Mouse (Mus musculus): ENCODE results near the gene Prpsap2. TPM values are rescaled to one million over a fixed set of nuclear protein-coding genes. Genes with fewer than 3 reads are reported as not detected.

Gene Prpsap2
- polyA plus RNA-seq, 1 experiment from 2014 or later = 8.6 TPM

DNA sequence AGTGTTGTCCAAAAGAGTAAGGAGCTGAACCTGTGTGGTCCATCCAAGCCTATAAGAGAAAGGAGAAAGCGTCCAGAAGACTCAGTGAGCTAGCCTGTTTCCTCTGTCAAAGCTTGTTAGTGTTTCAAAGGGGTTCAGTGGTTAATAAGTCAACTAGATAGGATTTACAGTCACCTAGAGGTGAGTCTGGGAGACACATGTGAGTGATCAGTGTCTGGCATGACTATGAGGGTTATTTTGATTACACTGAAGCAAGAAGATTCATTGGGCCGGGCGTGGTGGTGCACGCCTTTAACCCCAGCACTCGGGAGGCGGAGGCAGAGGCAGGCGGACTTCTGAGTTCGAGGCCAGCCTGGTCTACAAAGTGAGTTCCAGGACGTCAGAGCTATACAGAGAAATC is 16.1 kb downstream of the Prpsap2 start:
- no peak overlapping the region for H3K4me2 ChIP-seq
- DNase-seq = no peak
- H3K27me3 ChIP-seq = no peaks in the 10 kb centered on the region
- WGBS (ENCODE audit: insufficient replicate concordance) = 81% methylated on average over 9 of the region's 9 CpGs
- no peak overlapping the region for H3K27ac ChIP-seq
- H3K36me3 ChIP-seq = peaks cover 20% of the 10 kb centered on the region
- H3K9ac ChIP-seq = no peak overlapping the region
- no peaks in the 10 kb centered on the region for H3K9me3 ChIP-seq (replicated peaks)
- no peak overlapping the region for H3K4me3 ChIP-seq (replicated peaks)
- ATAC-seq (ENCODE audit: low read depth) = no peak
- no peaks in the 10 kb centered on the region for H3K4me1 ChIP-seq (replicated peaks)

DNA sequence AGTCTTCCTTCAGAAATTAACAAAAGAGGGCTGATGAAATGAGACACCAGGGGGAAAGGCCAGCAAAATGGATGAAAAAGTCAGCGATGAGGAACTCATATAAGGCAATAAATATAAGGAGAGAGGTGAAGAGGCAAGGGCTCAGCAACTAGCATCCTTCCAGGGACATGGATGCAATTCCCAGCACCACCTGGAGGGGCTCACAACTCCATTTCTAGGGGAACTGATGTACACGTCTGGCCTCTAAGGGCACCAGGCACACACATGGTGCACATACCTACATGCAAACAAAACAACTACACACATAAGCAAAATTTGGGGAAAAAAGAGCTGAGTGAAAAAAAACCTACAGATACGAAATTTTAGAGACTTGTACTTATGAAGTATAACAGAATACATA is 17.4 kb downstream of the Prpsap2 start:
- H3K27me3 ChIP-seq = no peaks in the 10 kb centered on the region
- no peak overlapping the region for H3K27ac ChIP-seq
- H3K4me3 ChIP-seq (replicated peaks) = no peak overlapping the region
- DNase-seq = no peak
- ATAC-seq (ENCODE audit: low read depth) = no peak
- H3K9ac ChIP-seq = no peak overlapping the region
- H3K4me1 ChIP-seq (replicated peaks) = no peaks in the 10 kb centered on the region
- peaks cover 29% of the 10 kb centered on the region for H3K36me3 ChIP-seq
- H3K9me3 ChIP-seq (replicated peaks) = no peaks in the 10 kb centered on the region
- 48% methylated on average over 3 of the region's 3 CpGs for WGBS (ENCODE audit: insufficient replicate concordance)
- H3K4me2 ChIP-seq = no peak overlapping the region

- H3K4me2 ChIP-seq = no peak overlapping the region
- no peak overlapping the region for H3K9ac ChIP-seq
- no peak for DNase-seq
- no peak overlapping the region for H3K4me3 ChIP-seq (replicated peaks)
- no peaks in the 10 kb centered on the region for H3K4me1 ChIP-seq (replicated peaks)
- H3K36me3 ChIP-seq = peaks cover 33% of the 10 kb centered on the region
- WGBS (ENCODE audit: insufficient replicate concordance) = 72% methylated on average over 3 of the region's 3 CpGs
- no peaks in the 10 kb centered on the region for H3K9me3 ChIP-seq (replicated peaks)
- H3K27ac ChIP-seq = no peak overlapping the region
- ATAC-seq (ENCODE audit: low read depth) = no peak
- no peaks in the 10 kb centered on the region for H3K27me3 ChIP-seq
Observed at GRCm38 (mm10) chr11:61743768-61744167, 18.1 kb downstream of the Prpsap2 start.

DNA sequence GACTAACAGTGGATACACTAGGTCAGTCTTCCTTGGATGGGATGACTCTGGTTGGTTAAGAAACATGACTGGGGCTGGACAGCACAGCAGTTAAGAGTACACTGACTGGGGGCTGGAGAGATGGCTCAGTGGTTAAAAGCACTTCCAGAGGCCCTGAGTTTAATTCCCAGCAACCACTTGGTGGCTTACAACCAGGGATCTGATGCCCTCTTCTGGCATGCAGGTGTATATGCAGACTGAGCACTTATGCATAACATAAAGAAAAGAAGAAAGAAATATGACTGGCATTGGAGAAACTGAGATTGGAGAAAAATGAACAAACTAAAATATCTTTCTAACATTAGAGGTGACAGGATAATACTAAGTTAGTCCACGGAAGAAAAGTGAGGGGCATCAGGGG is 21.4 kb downstream of the Prpsap2 start:
- H3K27ac ChIP-seq = no peak overlapping the region
- H3K4me1 ChIP-seq (replicated peaks) = no peaks in the 10 kb centered on the region
- H3K27me3 ChIP-seq = no peaks in the 10 kb centered on the region
- no peak overlapping the region for H3K9ac ChIP-seq
- peaks cover 50% of the 10 kb centered on the region for H3K36me3 ChIP-seq
- DNase-seq = no peak
- H3K4me3 ChIP-seq (replicated peaks) = no peak overlapping the region
- no peak overlapping the region for H3K4me2 ChIP-seq
- no peak for ATAC-seq (ENCODE audit: low read depth)
- no peaks in the 10 kb centered on the region for H3K9me3 ChIP-seq (replicated peaks)
- WGBS (ENCODE audit: insufficient replicate concordance) = 92% methylated on average over 1 of the region's 1 CpGs

DNA sequence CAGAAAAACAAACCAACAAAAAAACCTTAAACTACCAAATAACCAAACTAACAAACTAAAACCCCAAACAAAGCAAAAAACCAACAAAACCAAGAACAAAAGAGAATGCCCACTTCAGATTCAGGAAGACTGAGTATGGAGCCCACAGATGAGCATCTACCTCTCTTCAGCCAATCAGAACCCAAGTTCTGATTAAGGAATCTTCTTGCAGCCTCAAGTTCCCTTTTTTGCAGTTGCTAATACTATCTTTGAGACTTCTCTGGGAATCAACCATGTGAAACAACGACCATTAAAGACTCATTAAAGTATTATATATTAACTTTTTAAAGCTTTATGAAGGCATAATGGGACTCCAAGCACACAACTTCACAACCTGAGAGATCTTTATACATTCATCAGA is 24.6 kb downstream of the Prpsap2 start:
- Histone ChIP-seq H3K27ac (no peak overlapping the region), H3K27me3 (no peaks in the 10 kb centered on the region)
- no peak for DNase-seq

GRCm38 (mm10) chr11:61732672-61733071 is 29.2 kb downstream of the Prpsap2 start:
- H3K4me3 ChIP-seq (replicated peaks) = no peak overlapping the region
- WGBS (ENCODE audit: insufficient replicate concordance) = 66% methylated on average over 7 of the region's 7 CpGs
- ATAC-seq (ENCODE audit: low read depth) (no peak), DNase-seq (no peak)
- H3K36me3 ChIP-seq = peaks cover 33% of the 10 kb centered on the region
- H3K27ac ChIP-seq = no peak overlapping the region
- no peak overlapping the region for H3K4me2 ChIP-seq
- no peak overlapping the region for H3K9ac ChIP-seq
- no peaks in the 10 kb centered on the region for H3K27me3 ChIP-seq
- H3K9me3 ChIP-seq (replicated peaks) = no peaks in the 10 kb centered on the region
- H3K4me1 ChIP-seq (replicated peaks) = peaks cover 7% of the 10 kb centered on the region

More for the DNA sequence above, 24.6 kb downstream of the Prpsap2 start:
- Histone ChIP-seq H3K4me1 (replicated peaks) (no peaks in the 10 kb centered on the region), H3K4me3 (replicated peaks) (no peak overlapping the region), H3K9ac (no peak overlapping the region), H3K9me3 (replicated peaks) (no peaks in the 10 kb centered on the region), H3K36me3 (peaks cover 46% of the 10 kb centered on the region), H3K4me2 (no peak overlapping the region)
- 74% methylated on average over 1 of the region's 1 CpGs for WGBS (ENCODE audit: insufficient replicate concordance)
- no peak for ATAC-seq (ENCODE audit: low read depth)

- H3K4me3 ChIP-seq (replicated peaks) = no peak overlapping the region
- H3K27ac ChIP-seq = peak overlapping the region; percentile 50; the same call in 1 of the 2 replicates
- no peaks in the 10 kb centered on the region for H3K9me3 ChIP-seq (replicated peaks)
- H3K27me3 ChIP-seq = no peaks in the 10 kb centered on the region
- H3K4me1 ChIP-seq (replicated peaks) = peaks cover 9% of the 10 kb centered on the region
- H3K4me2 ChIP-seq = no peak overlapping the region
- WGBS (ENCODE audit: insufficient replicate concordance) = 31% methylated on average over 2 of the region's 2 CpGs
- no peak for ATAC-seq (ENCODE audit: low read depth)
- no peak for DNase-seq
- no peak overlapping the region for H3K9ac ChIP-seq
- H3K36me3 ChIP-seq = peaks cover 16% of the 10 kb centered on the region; the same call in 1 of the 2 replicates
Observed at GRCm38 (mm10) chr11:61728037-61728436, 33.9 kb downstream of the Prpsap2 start.

DNA sequence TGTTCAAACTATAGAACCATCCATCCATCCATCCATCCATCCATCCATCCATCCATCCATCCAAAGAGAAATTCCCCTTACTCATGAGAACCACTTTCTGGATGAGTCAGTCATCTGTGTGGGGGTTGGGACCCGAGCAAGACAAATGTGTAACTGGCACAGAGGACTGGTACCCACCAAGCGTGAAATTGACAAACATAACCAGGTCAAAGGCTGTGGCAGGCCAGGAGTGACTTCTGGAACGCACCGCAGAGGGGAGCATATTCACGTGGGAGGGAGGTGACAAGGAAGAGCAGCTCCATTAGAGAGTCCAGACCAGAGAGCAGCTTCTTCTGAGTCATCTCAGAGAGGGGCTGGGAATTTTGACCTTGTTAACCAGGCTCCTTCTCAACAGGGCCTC is 39.8 kb downstream of the Prpsap2 start:
- H3K9ac ChIP-seq = no peak overlapping the region
- H3K27ac ChIP-seq = no peak overlapping the region
- H3K36me3 ChIP-seq = no peaks in the 10 kb centered on the region
- no peak overlapping the region for H3K4me3 ChIP-seq (replicated peaks)
- H3K4me1 ChIP-seq (replicated peaks) = no peaks in the 10 kb centered on the region
- no peak for DNase-seq
- H3K4me2 ChIP-seq = no peak overlapping the region
- no peaks in the 10 kb centered on the region for H3K9me3 ChIP-seq (replicated peaks)
- no peak for ATAC-seq (ENCODE audit: low read depth)
- no peaks in the 10 kb centered on the region for H3K27me3 ChIP-seq
- 69% methylated on average over 5 of the region's 5 CpGs for WGBS (ENCODE audit: insufficient replicate concordance)

DNA sequence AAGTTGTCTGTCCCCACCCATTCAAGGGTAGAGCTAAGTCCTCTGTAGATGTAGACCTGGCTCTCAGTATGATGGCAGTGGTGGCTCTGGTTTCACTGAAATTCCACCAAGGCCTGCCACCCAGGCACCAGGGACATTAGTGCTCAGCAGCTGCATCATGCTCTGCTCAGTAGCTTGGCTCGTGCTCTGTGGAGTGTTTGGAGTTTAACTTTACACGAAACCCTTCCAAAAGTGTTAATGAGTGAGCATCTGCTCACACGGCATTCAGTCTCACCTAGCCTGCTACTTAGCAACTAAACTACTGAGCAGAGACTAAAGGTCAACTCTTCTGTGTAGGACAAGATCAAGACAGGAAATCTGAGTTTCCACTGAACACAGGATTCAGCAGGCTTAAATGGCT is 41.3 kb downstream of the Prpsap2 start, which contains the start of gene Slc5a10:
Gene Slc5a10 (minus strand): TSS at position 191 of the 400 bp plus-strand sequence.
- 74% methylated on average over 3 of the region's 3 CpGs for WGBS (ENCODE audit: insufficient replicate concordance)
- H3K4me2 ChIP-seq = no peak within 1 kb of the TSS
- no peaks in the 10 kb centered on the region for H3K9me3 ChIP-seq (replicated peaks)
- H3K9ac ChIP-seq = no peak within 1 kb of the TSS
- H3K27ac ChIP-seq = no peak within 1 kb of the TSS
- H3K27me3 ChIP-seq = peaks cover 3% of the 10 kb centered on the region; the same call in 1 of the 2 replicates
- no peak within 1 kb of the TSS for H3K4me3 ChIP-seq (replicated peaks)
- H3K36me3 ChIP-seq = no peaks in the 10 kb centered on the region
- no peak for ATAC-seq (ENCODE audit: low read depth)
- no peaks in the 10 kb centered on the region; the same call in 1 of the 2 replicates for H3K4me1 ChIP-seq (replicated peaks)
- no peak for DNase-seq

GRCm38 (mm10) chr11:61719826-61720225 is 42.1 kb downstream of the Prpsap2 start:
- no peak for DNase-seq
- Histone ChIP-seq H3K36me3 (no peaks in the 10 kb centered on the region), H3K4me1 (replicated peaks) (peaks cover 4% of the 10 kb centered on the region), H3K9ac (no peak overlapping the region), H3K27ac (no peak overlapping the region), H3K4me3 (replicated peaks) (no peak overlapping the region), H3K27me3 (peaks cover 5% of the 10 kb centered on the region; the same call in 1 of the 2 replicates), H3K9me3 (replicated peaks) (no peaks in the 10 kb centered on the region), H3K4me2 (no peak overlapping the region)
- no peak for ATAC-seq (ENCODE audit: low read depth)
- WGBS (ENCODE audit: insufficient replicate concordance) = 63% methylated on average over 8 of the region's 8 CpGs

GRCm38 (mm10) chr11:61719387-61719786 is 42.5 kb downstream of the Prpsap2 start:
- ATAC-seq (ENCODE audit: low read depth) (no peak), DNase-seq (no peak)
- no peak overlapping the region for H3K4me2 ChIP-seq
- no peaks in the 10 kb centered on the region for H3K36me3 ChIP-seq
- no peak overlapping the region for H3K27ac ChIP-seq
- H3K9ac ChIP-seq = no peak overlapping the region
- H3K4me3 ChIP-seq (replicated peaks) = no peak overlapping the region
- H3K4me1 ChIP-seq (replicated peaks) = peaks cover 7% of the 10 kb centered on the region
- WGBS (ENCODE audit: insufficient replicate concordance) = 63% methylated on average over 3 of the region's 3 CpGs
- H3K27me3 ChIP-seq = peaks cover 5% of the 10 kb centered on the region; the same call in 1 of the 2 replicates
- no peaks in the 10 kb centered on the region for H3K9me3 ChIP-seq (replicated peaks)

DNA sequence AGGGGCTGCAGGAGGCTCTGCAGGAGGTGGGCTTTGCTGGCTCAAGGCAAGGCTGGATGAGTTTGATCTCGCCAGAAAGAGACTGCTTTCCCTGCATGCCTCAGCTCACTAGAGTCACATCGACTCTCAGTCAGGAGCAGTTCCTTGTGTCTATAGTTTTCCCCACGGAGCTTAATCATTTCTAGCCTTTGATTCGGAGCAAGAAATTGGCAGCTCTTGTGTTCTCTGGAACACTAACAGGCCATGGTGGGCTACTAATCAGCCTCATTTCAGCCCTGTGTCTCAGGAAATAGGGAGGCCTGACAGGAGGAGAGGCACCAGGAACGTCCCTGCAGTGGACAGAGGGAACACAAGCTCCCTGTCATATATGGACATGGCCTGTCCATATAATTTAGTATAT is 43.9 kb downstream of the Prpsap2 start:
- Histone ChIP-seq H3K4me1 (replicated peaks) (peaks cover 9% of the 10 kb centered on the region), H3K9ac (no peak overlapping the region), H3K27me3 (peaks cover 7% of the 10 kb centered on the region; the same call in 1 of the 2 replicates), H3K36me3 (no peaks in the 10 kb centered on the region), H3K4me3 (replicated peaks) (no peak overlapping the region), H3K4me2 (no peak overlapping the region), H3K9me3 (replicated peaks) (no peaks in the 10 kb centered on the region), H3K27ac (no peak overlapping the region)
- ATAC-seq (ENCODE audit: low read depth) = no peak
- DNase-seq = no peak
- 65% methylated on average over 5 of the region's 5 CpGs for WGBS (ENCODE audit: insufficient replicate concordance)
